Mouse (Mus musculus) c-Kit-positive CD71-positive TER-119-negative erythroid progenitor cells, embryonic 14.5 days (primary cell): ENCODE measurements around the gene Mslnl.

Source experiments
- DNase-seq: peaks from one replicate; pipeline ENCODE4 v3.0.0-alpha.2; 2013; ENCODE audit warnings: low read depth

Mslnl gene

DNA sequence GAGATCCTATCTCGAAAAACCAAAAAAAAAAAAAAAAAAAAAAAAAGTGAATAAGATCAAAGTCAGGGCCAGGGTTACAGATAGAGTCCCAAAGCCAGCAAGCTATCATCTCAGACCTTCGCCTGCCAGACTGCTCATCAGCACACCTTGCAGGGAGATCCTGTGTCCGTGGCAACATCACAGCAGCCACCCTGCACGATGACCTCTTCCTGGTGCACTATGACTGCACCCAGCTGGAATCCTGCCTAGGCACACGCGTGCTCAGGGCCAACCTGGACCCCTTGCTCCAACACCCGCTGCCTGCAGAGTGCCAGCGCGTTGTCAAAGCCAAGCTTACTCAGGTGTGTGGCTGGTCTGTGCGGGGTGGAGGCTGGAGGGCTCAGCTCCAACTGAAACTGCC, 8.5 kb downstream of the Mslnl start:
- no peak for DNase-seq

DNA sequence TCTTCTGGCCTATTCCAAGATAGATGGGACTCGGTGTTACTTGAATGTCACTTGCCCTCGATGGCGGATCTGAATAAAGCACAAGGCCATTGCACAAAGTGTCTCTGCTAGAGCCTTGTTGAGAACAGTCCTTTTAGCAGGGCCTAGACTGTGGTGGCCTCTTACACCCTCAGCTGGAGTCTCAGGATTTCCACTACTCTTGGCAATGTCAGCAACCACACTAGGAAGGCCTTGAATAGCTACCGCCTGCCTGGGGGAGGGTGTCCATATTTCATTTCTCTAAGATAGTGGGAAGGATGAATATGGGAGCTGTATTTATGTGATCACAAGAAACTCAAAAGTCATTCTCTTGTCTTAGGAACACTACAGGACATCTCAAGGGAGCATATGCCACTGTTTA, 12.4 kb downstream of the Mslnl start:
- no peak for DNase-seq

GRCm38 (mm10) chr17:25749314-25749713, 13.5 kb downstream of the Mslnl start:
- DNase-seq, result no peak

GRCm38 (mm10) chr17:25751446-25751845, 15.6 kb downstream of the Mslnl start:
- DNase-seq, result no peak

- DNase-seq, result no peak
Measured at GRCm38 (mm10) chr17:25754241-25754640, 18.4 kb downstream of the Mslnl start, which contains the start of gene Msln. Gene Msln, minus strand, starts transcription at chr17:25754378.

- no peak for DNase-seq
Measured at GRCm38 (mm10) chr17:25755086-25755485, 19.2 kb downstream of the Mslnl start.

- no peak for DNase-seq
Measured at GRCm38 (mm10) chr17:25755627-25756377, 20.0 kb downstream of the Mslnl start.

DNA sequence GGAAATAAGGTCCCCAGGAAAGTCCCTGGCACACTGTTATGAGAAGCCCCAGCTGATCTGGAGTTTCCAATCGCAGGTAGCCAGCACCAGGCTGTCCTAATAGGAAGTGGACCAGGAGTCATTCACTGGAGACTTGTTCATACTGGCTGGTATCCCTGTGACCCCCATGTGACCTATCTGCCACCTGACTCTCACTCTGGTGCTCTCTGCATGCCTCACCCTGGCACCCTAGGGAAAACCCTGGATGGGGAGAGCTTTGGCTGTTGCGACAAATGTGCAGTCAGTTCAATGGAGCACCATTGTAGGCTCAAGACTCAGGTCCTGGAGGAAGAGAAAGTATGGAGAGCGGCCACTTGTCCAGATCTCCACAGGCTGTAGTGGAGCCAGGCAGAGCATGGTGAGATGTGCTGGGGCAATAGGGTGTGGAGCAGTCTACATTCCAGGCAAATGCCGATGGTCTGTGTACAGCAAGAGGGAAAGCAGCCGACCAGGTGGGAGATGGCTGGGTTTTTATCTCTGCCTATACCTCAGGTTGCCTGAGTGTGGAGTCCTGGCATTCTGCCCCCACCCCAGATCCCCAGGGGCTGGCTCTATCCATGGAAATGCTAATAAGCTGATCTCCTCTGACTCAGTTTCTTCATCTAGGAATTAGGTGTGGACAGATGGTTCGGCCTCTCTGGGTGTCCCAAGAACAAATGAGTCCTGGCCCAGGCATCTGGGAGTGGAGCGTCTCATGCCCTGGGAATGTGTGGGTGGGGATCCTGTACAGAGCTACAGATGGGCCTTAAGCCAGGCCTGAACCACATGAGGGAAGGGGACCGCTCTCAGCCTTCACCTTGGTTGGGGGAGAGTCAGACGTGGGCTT, 20.8 kb downstream of the Mslnl start:
- DNase-seq, result no peak

- no peak for DNase-seq
Measured at GRCm38 (mm10) chr17:25757691-25758090, 21.8 kb downstream of the Mslnl start.

DNA sequence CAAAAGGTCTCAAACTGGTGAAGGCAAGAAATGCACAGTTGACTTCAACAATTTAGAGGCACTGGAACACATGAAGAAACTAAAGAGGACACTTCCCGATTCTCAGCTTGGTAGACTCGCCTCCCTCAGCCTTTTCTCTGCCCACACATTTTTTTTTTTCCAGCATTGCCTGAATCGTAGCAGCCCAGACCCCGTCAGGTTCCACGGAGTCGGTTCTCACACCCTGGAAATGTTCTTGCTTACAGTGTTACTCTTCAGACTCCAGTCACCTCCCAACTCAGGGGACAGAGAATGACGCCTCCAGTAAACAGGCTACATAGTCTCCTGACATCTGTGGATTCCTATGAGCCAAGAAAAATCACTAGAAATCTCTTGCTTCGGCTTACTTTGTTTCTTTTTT, 24.3 kb downstream of the Mslnl start:
- no peak for DNase-seq

DNA sequence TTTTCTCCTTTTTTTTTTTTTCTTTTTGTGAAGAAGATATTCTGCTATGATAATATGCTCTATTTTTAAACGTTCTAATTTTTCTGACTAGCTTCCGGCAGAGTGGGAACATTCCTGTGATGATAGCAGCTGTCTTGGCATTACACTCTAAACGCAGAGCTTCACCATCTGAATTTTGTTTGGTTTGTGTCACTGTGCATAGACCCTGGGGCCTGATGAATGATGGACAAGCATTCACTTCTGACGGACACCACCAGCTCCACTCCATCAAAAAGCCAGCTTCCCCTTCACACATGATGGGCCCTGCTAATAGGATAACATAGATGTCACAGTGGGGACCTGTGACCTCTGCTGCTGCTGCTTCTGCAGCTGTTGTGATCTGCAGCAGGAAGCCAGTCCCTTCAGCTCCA, 25.7 kb downstream of the Mslnl start:
- no peak for DNase-seq

GRCm38 (mm10) chr17:25762591-25762990, 26.7 kb downstream of the Mslnl start:
- DNase-seq, result no peak

GRCm38 (mm10) chr17:25765886-25766285, 30.0 kb downstream of the Mslnl start:
- no peak for DNase-seq

DNA sequence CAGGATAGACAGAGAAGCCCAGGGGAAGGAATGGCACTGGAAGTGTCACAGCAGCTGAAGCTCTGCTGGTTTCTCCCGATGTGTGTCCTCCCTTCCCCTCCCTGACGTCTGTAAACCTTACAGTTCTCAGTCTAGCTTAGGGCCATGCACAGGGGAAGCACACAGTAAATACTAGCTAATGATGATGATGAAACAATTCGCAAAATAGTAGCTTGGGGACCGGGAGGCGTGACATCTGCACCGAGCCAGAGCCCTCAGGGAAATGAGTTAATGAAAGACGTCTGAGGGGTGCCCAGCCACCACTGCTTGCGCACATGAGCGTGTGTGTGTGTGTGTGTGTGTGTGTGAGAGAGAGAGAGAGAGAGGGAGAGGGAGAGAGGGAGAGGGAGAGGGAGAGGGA, 33.5 kb downstream of the Mslnl start:
- no peak for DNase-seq

- peak; percentile 99 for DNase-seq
Measured at GRCm38 (mm10) chr17:25773549-25774120, 37.8 kb downstream of the Mslnl start, which contains the start of gene Narfl. Gene Narfl, plus strand, starts transcription at chr17:25773776.

- DNase-seq, result no peak
Measured at GRCm38 (mm10) chr17:25775318-25776062, 39.6 kb downstream of the Mslnl start.

GRCm38 (mm10) chr17:25777948-25778347, 42.1 kb downstream of the Mslnl start:
- no peak for DNase-seq

GRCm38 (mm10) chr17:25781339-25781738, 45.5 kb downstream of the Mslnl start:
- no peak for DNase-seq

DNA sequence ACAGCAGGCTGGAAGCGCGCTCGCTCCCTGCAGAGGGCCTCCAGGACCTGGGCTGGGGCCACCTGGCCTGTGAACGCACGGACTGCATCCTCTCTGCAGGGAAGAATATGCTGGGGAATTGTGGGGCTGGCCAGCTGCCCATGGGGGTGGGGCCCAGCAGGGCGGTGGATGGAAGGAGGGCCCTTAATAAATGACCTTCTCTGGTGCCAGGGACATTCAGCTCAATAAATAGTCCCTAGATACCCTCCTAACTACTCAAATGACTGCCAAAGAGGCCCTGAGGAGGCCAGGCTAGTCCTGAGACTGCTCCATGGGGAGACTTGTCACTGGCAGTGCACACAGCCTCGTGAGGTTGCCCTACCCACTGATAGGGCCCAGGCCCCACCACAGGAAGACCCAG, 47.2 kb downstream of the Mslnl start:
- no peak for DNase-seq

DNA sequence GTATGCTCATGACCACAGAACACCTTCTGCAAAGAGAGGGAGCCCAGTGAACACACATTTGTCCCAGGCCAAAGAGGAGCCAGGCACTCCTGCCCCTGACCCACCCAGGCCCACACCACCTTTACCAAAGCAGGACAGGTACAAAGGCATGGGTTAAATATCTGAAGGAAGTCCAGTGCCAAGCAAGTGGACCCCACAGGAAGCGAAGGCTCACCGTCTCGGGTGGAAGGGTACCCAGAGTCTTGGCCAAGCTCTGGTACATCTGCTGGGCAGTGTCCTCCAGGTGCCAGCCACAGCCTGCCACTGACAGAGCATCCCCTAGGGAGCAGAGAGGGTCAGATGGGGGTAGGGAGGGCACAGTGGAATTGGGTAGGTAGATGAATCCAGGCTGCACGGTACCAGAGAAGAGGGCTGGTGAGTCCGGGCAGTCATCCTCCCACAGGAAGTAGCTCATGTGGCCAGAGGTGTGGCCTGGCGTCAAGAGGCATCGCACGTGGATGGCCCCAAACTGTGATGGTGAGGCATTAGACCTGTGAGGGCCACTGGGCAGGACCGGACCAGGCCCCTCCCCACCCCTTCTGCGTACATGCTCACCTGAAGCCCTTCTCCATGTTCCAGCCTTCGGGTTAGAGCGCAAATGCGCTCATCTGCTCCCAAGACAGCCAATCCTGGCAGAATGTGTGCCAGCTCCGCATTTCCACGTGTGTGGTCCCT, 48.2 kb downstream of the Mslnl start:
- DNase-seq, result no peak

DNA sequence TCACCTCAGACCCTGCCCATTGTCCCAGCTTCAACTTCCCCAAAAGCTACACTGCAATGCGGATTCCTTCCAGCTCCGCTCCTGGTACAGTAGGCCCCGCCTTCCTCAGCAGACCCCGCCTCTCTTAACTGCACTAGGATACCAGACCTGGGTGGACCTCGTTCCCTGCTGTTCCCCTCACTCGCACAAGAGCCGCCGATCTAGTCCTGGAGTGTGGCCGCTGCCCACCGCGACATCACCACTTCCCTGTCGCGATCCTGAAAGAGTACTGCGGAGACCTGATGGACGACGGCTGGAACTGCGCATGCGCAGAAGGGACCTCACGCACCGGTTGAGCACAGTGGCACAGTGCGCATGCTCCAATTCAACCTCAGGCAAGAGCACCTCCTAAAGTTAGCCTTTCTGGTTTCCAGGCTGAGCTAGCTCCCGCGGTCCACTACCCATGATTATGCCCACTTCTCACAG, 49.5 kb downstream of the Mslnl start, which contains the start of gene Haghl:
Haghl (minus strand) TSS at position 393 of the 465 bp plus-strand sequence.
- DNase-seq, result peak; percentile 94
